Mouse (Mus musculus): Measurements from ENCODE around the gene Dapk3.

Dapk3 gene

DNA sequence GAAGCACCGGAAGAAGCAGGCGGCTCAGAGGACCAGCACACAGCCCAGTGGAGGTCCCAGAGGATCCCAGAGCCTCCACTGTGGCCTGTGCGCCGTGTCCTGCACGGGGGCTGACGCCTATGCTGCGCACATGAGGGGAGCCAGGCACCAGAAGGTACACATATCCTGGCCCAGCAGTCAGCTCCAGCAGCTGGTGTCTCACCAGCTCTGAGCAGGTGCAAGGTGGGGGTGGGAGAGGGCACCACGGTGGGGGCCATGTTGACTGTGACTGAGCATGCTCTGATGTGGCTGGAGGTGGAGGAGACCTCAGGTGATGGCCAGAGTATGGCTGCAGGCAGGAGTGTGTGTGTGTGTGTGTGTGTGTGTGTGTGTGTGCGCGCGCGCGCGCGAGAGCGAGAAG, 59.2 kb downstream of the Dapk3 start:
- DNase-seq (ENCODE audit: low spot score), result no peak
